Mouse (Mus musculus) thymus, adult 18-20 months (tissue): ENCODE data around the gene Lrrc75b.
A peak's percentile ranks its signal among the peaks of the same experiment; 100 is the strongest.

ENCODE experiments used
- DNase-seq, 2 experiments: peaks; one replicate each; pipeline ENCODE4 v3.0.0; 2022; ENCODE audit warnings: mixed read lengths in 2 of 2

The Lrrc75b gene

DNA sequence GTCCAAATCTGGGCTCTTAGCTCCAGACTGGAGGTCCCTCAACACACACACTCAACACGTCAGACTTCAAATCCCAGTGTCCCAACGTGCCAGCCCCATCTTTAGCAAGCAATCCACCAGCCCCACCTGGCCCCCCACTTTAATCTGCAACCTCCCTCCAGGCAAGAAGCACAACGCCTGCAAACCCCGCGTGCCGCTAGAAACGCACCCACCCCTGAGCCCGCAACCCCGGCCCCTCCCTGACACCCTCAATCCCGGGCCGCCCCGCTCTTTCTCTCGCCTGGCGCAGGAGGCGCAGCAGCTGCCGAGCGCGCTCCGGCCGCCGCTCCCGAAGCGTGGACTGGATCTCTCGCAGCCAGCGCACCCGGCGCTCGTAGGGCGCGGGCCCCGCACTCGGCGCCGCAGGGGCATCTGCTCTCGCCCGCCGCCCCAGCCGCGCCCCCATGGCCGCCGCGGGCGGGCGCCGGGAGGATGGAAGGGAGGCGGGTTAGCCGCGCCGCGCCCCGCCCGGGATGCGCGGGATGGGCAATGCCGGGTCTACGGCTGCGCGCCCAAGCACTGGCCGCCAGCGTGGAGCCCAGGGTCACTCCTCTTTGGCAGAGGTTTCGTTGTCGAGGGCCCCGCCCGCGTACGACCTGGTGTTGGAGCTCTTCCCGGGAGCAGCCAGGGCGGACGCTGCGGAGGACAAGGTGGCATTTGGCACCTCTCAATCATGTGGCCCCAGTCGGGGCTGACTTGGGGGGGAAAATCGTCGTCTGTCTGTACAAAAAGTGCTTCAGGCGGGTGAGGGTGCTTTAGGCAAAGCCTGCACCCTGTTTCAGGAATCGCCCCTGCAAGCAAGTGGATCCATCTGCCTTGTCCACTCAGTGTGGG, at the start of gene Lrrc75b:
Gene Lrrc75b (minus strand): TSS at position 655 of the 873 bp plus-strand sequence.
- no peak for DNase-seq

- no peak for DNase-seq
These were observed 48.8 kb upstream of the Lrrc75b start for GRCm38 (mm10) chr10:75608975-75609374.

DNA sequence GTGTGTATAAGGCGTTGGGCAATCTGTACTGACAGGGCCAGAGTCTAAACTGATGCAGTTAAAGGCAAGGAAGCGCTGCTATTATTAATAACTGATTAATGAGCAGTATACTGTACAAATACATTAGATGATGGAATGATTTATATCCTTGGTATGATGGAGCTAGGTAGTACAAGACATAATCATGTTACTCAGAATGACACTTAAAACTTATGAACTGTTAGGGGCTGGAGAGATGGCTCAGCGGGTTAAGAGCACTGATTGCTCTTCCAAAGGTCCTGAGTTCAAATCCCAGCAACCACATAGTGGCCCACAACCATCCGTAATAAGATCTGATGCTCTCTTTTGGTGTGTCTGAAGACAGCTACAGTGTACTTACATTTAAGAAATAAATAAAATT, 47.1 kb upstream of the Lrrc75b start:
- DNase-seq: no peak

- no peak for DNase-seq
These were observed 45.2 kb upstream of the Lrrc75b start for GRCm38 (mm10) chr10:75605162-75605846.

DNA sequence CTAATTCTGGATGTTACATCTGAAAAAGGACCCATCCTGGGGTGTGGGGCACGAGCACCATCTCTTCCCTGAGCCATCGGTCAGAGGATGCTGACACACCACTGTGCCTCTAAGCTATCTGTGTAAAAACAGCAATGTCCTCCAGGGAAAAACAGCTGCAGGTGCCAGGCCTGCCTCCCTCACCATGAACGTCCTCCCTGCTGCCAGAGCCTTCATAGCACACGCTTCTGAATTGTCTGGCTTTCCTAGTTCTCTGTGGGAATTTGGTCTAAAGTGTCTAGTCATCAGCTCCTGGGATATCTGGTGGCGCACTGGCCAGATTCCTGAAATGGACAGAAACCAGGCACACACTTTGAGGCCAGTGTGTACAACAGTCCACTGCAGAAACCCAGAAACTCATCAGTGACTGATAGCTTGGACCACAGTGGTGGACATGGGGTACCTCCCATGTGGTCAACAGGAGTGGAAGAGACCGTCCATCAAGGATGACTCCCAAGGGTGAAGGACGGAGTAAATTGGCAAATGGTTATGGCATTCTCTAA, 40.1 kb upstream of the Lrrc75b start:
- DNase-seq: no peak

GRCm38 (mm10) chr10:75595981-75596380, 35.9 kb upstream of the Lrrc75b start:
- no peak for DNase-seq

- no peak for DNase-seq
These were observed 32.5 kb upstream of the Lrrc75b start for GRCm38 (mm10) chr10:75592585-75592984.

- DNase-seq: peak; percentile 83 to 94
These were observed 31.2 kb upstream of the Lrrc75b start for GRCm38 (mm10) chr10:75591211-75591894.

DNA sequence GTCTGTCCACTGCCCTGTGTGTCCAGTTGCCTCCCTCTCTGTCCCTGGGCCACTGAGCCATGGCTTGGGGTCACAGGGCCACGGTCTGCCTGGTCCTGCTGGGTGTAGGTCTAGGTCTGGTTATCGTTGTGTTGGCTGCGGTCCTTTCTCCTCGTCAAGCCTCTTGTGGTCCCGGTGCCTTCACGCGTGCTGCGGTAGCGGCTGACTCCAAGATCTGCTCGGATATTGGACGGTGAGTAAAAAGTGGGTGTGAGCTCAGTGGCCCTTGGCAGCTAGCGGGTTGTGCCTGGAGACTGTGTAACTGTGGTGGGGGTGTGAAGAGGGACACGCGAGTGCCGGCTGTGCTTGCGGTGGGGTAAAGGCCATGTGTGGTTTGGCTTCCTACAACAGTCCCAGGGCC, 29.5 kb upstream of the Lrrc75b start:
- DNase-seq: peak in 1 of 2 experiments; percentile 27

DNA sequence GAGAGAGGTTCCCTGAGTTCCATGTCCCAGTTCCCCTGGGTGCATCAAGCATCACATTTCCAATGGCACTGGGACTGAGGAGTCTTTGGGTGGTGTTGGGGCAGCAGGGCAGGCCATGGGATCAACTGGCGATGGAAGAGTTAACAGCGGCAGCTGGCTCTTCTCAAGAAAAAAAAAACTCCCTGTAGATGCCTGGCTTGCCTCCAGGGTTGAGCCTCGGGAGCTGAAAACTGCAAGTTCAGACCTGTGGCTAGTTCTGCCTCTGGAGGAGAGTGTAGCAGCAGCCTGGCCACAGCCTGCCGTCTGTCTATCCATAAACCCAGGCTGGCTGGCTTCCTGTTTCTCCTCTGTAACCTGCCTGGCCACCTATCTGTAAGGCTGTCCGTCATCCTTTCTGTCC, 29.0 kb upstream of the Lrrc75b start, which contains the start of gene Ggt5:
Gene Ggt5 (plus strand): TSS at position 212 of the 400 bp plus-strand sequence.
- peak in 1 of 2 experiments; percentile 28 for DNase-seq

GRCm38 (mm10) chr10:75588336-75588735, 28.2 kb upstream of the Lrrc75b start:
- no peak for DNase-seq

GRCm38 (mm10) chr10:75587781-75588180, 27.7 kb upstream of the Lrrc75b start:
- no peak for DNase-seq

DNA sequence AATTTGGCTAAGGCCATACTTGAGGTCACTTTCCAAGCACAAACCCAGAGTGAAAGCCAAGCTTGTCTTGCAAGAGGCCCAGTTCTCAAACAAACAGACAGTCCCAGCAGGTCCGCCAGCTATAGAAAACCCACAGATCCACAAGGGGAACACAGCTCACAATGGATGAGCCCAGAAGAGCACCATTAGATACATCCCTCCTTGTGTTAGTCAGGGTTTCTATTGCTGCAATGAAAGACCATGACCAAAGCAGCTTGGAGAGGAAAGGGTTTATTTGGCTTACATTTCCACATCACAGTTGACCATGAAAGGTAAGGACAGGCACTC, 26.4 kb upstream of the Lrrc75b start:
- DNase-seq: no peak

GRCm38 (mm10) chr10:75585876-75586552, 25.9 kb upstream of the Lrrc75b start:
- peak; percentile 71 to 78 for DNase-seq

GRCm38 (mm10) chr10:75579129-75579528, 19.0 kb upstream of the Lrrc75b start:
- no peak for DNase-seq

DNA sequence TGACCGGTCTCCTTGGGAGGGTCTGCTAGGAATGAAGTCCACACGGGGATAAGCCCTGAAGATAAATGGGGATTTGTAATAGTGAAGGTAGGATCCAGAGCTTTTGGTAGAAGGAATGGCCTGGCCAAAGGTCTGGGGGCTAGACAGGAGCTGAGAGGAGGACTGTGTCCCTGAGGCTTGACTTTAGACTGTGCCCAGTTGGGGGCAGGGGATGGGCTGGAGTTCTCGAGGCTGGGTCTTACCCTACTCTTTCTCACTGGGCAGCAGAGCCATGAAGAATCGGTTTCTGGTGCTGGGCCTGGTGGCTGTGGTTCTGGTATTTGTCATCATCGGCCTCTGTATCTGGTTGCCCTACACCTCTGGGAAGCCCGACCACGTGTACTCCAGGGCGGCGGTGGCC, 13.8 kb upstream of the Lrrc75b start:
- DNase-seq: no peak

GRCm38 (mm10) chr10:75573181-75573580, 13.1 kb upstream of the Lrrc75b start:
- DNase-seq: no peak

- no peak for DNase-seq
These were observed 11.8 kb upstream of the Lrrc75b start for GRCm38 (mm10) chr10:75571937-75572336.

GRCm38 (mm10) chr10:75570981-75571657, 11.0 kb upstream of the Lrrc75b start:
- no peak for DNase-seq

DNA sequence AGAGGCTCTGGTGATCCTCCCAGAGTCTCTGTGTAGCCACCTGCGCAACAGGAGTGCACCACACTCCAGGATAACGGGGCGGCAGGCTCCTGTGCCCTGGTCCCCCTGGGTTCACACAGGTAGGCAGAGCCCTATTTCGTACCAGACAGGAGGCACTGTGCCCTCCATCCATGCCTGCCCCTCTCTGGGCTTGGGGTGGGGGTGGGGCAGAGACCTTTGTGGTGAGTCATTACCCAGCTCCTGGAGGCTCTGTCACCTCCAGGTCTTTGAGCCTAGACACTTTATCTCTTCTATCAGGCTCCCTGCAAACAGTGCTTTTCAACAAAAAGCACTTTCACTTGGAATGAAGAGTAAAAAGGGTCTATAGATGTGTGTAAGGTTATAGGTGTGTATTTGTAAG, 8.7 kb upstream of the Lrrc75b start:
- no peak for DNase-seq

GRCm38 (mm10) chr10:75568441-75568840, 8.3 kb upstream of the Lrrc75b start:
- no peak for DNase-seq

DNA sequence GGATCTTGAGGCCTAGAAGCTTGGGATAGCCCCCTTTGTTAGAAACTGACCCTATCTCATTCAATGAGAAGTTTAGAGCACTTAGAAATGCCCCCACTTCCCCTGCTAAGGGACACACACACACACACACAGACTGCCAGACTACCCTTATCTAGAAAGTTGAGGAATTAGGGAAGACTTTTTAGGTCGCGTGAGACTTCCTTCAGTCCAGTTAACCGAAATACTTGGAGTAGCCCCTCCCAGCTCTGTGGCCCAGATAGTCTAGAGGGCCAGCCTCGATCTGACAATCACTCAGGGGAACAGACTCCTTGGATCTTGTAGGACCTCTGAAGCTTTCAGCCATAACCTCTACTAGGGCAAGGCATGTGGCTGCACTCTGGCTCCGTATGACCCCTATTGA, 7.9 kb upstream of the Lrrc75b start:
- no peak for DNase-seq
